Mouse (Mus musculus): ENCODE measurements around the gene Tmeff2. TPM values are rescaled to one million over a fixed set of nuclear protein-coding genes. Genes with fewer than 3 reads are reported as not detected.

Gene Tmeff2
- polyA plus RNA-seq, 1 experiment from 2014 or later: 2.3 TPM

GRCm38 (mm10) chr1:50948575-50948974 is 48.1 kb downstream of the Tmeff2 start:
- Histone ChIP-seq H3K27me3 (ENCODE audit: insufficient read depth, poor library complexity, severe bottlenecking) (no peaks in the 10 kb centered on the region), H3K9me3 (no peaks in the 10 kb centered on the region), H3K4me1 (no peaks in the 10 kb centered on the region), H3K4me3 (no peak overlapping the region), H3K27ac (no peak overlapping the region), H3K36me3 (no peaks in the 10 kb centered on the region)
- 78% methylated on average over 1 of the region's 1 CpGs for WGBS
- DNase-seq (ENCODE audit: low spot score): no peak

- Histone ChIP-seq H3K27ac (no peak overlapping the region), H3K27me3 (ENCODE audit: insufficient read depth, poor library complexity, severe bottlenecking) (no peaks in the 10 kb centered on the region), H3K4me1 (no peaks in the 10 kb centered on the region), H3K36me3 (no peaks in the 10 kb centered on the region), H3K9me3 (no peaks in the 10 kb centered on the region), H3K4me3 (no peak overlapping the region)
- 81% methylated on average over 1 of the region's 1 CpGs for WGBS
- DNase-seq (ENCODE audit: low spot score): no peak
Measured at GRCm38 (mm10) chr1:50958844-50959243, 58.4 kb downstream of the Tmeff2 start.

DNA sequence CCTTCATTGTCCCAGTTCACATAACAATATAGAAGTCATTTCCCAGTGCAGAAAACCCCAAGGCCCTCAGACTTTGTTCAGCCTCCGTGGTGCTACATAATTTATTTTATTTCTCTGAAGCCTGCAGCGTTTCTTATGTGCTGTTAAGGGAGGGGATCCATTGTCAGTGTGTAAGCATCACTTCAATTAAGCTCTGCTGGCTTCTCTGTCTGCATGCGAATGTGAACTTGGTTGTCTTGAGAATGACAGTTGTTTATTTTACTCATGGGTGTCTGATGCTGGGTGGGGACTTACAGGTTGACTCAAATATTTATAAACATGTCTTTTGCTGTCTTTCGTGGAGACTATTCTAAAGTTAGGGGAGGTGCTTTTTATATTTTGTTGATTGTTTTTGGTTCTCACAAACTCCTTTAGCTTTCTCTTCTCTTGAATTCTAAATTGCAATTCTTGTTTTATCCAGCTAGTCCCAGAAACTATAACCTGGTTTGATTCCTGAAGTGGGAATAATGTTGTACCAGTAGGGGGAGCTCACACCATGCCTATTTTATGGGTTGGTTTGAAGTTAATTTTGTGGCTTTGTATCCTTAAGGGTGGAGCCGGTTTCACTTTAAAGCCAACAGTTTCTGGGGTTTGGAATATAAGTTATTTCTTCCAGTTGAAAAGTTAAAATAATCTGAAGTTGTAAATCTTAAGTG is 61.7 kb downstream of the Tmeff2 start:
- Histone ChIP-seq H3K27me3 (ENCODE audit: insufficient read depth, poor library complexity, severe bottlenecking) (no peaks in the 10 kb centered on the region), H3K27ac (no peak overlapping the region), H3K4me1 (no peaks in the 10 kb centered on the region), H3K9me3 (no peaks in the 10 kb centered on the region), H3K36me3 (no peaks in the 10 kb centered on the region), H3K4me3 (no peak overlapping the region)
- WGBS: 41% methylated on average over 5 of the region's 5 CpGs
- DNase-seq (ENCODE audit: low spot score): no peak

DNA sequence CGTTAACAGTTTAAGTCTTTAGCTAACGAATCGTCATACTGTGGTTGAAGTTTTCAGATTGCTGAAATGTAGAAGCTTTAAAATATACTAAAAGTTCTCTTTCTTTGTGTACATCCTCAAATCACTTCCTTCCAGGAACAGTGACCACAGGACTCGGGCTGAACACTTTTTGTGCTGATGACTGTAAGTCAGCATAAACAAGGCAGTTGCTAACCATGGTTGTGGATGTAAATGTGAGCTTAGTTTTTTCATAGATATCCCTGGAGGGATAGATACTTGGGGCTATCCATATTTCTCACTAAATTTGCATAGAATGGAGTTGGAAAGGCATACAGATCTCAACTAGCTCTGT is 62.2 kb downstream of the Tmeff2 start:
- H3K4me3 ChIP-seq: no peak overlapping the region
- H3K4me1 ChIP-seq: no peaks in the 10 kb centered on the region
- no peak for DNase-seq (ENCODE audit: low spot score)
- H3K9me3 ChIP-seq: no peaks in the 10 kb centered on the region
- 60% methylated on average over 4 of the region's 4 CpGs for WGBS
- H3K27me3 ChIP-seq (ENCODE audit: insufficient read depth, poor library complexity, severe bottlenecking): no peaks in the 10 kb centered on the region
- no peak overlapping the region for H3K27ac ChIP-seq
- no peaks in the 10 kb centered on the region for H3K36me3 ChIP-seq

DNA sequence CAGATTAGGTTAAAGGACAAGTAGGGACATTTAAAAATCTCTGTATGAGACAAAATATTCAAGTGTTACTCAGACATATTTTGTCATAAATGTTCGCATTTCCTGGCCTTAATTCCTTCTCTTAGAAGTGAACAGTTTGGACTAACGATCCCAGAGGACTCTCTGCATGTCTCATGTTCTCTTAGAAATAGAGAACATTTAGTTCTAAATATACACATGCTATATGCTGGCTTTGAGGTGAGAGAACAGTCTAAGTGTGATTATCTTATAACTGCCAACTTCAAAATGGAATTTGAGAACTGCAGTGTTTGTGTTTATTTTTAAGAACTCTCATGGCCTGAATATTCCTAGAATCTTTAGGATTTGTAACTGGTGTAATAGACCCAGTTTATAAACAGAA is 69.2 kb downstream of the Tmeff2 start:
- WGBS: 76% methylated on average over 2 of the region's 2 CpGs
- Histone ChIP-seq H3K27me3 (ENCODE audit: insufficient read depth, poor library complexity, severe bottlenecking) (no peaks in the 10 kb centered on the region), H3K36me3 (no peaks in the 10 kb centered on the region), H3K27ac (no peak overlapping the region), H3K4me1 (no peaks in the 10 kb centered on the region), H3K4me3 (no peak overlapping the region), H3K9me3 (no peaks in the 10 kb centered on the region)
- DNase-seq (ENCODE audit: low spot score): no peak

- Histone ChIP-seq H3K36me3 (no peaks in the 10 kb centered on the region), H3K27ac (no peak overlapping the region), H3K4me3 (no peak overlapping the region), H3K27me3 (ENCODE audit: insufficient read depth, poor library complexity, severe bottlenecking) (no peaks in the 10 kb centered on the region), H3K9me3 (no peaks in the 10 kb centered on the region), H3K4me1 (no peaks in the 10 kb centered on the region)
- DNase-seq (ENCODE audit: low spot score): no peak
- 78% methylated on average over 2 of the region's 2 CpGs for WGBS
Measured at GRCm38 (mm10) chr1:50970853-50971252, 70.4 kb downstream of the Tmeff2 start.

DNA sequence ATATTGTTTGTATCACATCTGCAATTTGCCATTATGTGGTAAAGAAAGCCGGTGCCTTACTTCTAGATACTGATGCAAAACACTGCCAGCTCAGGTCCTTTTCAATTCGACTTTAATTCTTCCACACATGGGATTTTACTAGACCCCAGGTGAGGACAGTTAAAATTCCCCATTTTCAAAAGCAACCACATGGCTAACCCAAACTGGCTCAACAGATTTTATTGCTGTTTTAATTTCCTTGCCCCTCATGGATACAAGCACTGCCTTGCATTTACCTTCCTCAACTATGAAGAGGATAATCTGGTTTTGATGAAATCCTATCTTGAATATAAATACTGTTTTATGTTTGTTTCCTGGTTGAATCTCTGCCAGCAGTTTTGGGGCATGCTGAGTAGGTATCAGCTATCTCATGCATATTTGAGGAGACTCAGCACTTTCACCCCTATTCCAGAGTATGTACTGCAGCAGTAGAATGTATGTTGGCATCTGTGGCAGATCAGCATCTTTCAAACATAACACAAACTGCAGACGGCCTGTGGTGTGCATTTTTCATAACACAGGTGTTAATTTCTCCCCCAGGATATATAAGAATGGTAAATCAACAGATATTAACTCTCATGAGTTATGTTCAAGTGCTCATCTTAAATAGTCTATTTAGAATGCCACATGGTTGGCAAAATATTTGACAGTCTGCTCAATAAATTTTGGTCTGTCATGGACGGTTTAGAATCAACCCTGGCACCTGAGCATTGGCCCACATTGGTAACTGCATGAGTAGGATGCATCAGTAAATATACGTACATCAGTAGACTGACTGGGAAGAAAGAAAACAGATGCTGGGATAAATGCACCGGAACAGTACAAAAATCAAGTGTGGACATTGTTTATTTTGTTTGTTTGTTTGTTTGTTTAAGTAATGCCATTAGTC is 72.3 kb downstream of the Tmeff2 start:
- no peaks in the 10 kb centered on the region for H3K9me3 ChIP-seq
- H3K27ac ChIP-seq: no peak overlapping the region
- no peaks in the 10 kb centered on the region for H3K4me1 ChIP-seq
- 75% methylated on average over 6 of the region's 6 CpGs for WGBS
- H3K27me3 ChIP-seq (ENCODE audit: insufficient read depth, poor library complexity, severe bottlenecking): no peaks in the 10 kb centered on the region
- no peak overlapping the region for H3K4me3 ChIP-seq
- H3K36me3 ChIP-seq: no peaks in the 10 kb centered on the region
- no peak for DNase-seq (ENCODE audit: low spot score)

- no peaks in the 10 kb centered on the region for H3K27me3 ChIP-seq (ENCODE audit: insufficient read depth, poor library complexity, severe bottlenecking)
- DNase-seq (ENCODE audit: low spot score): no peak
- no peak overlapping the region for H3K27ac ChIP-seq
- H3K4me1 ChIP-seq: no peaks in the 10 kb centered on the region
- WGBS: 73% methylated on average over 4 of the region's 4 CpGs
- H3K9me3 ChIP-seq: no peaks in the 10 kb centered on the region
- no peaks in the 10 kb centered on the region for H3K36me3 ChIP-seq
- H3K4me3 ChIP-seq: no peak overlapping the region
Measured at GRCm38 (mm10) chr1:50979358-50980081, 79.1 kb downstream of the Tmeff2 start.

DNA sequence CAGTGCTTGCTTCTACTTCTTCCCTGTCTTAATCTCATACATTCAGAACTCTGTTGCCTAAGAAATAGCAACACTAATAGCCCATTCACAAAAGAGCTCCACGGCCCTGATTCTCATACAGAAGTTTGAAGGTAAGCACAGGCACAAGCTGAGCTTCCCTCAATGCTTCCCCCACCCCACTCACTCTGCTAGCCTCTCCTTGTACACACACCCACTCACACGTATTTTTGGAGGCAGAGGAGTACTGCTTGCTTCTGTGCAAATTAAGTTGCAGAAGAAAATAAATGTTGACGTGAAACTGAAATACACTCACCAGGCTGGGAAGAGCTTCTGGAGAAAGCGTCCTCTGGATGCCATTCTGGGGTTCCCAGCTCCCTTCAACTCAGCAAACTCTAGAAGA is 80.1 kb downstream of the Tmeff2 start:
- WGBS: 73% methylated on average over 4 of the region's 4 CpGs

DNA sequence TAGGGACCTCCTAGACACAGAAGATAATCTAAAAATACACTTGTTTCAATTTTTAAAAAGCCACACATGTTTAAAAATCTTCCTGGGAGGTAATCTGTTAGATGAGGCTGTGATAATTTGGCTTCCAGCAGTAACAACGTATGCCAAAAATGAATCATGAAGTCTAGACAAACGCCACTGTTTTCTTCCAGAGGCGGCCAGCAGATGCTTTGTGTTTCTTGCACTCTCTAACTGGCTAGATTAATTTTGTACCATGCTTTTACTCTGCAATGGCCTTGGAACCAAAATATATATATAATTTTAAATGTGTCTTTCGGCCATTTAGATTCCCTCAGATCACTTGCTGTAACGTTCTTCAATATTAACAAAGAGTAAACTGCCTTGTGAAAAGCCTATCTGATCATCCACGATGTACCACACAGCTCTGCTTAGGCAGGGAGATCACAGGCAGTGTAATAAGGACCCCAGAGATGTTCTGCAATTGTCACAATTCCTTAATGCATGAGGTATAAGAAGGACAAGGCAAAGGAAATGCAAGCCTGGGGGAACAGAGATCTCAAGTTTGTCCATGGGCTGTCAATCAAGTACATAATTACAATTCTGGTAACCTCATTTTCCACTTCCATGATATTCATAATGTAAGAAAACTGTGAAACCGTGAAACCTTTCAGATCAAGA is 80.8 kb downstream of the Tmeff2 start:
- Histone ChIP-seq H3K27ac (no peak overlapping the region), H3K36me3 (no peaks in the 10 kb centered on the region), H3K4me1 (no peaks in the 10 kb centered on the region), H3K27me3 (ENCODE audit: insufficient read depth, poor library complexity, severe bottlenecking) (no peaks in the 10 kb centered on the region), H3K4me3 (no peak overlapping the region), H3K9me3 (no peaks in the 10 kb centered on the region)
- 83% methylated on average over 7 of the region's 7 CpGs for WGBS
- DNase-seq (ENCODE audit: low spot score): no peak

More for the DNA sequence above, 80.1 kb downstream of the Tmeff2 start:
- Histone ChIP-seq H3K36me3 (no peaks in the 10 kb centered on the region), H3K27me3 (ENCODE audit: insufficient read depth, poor library complexity, severe bottlenecking) (no peaks in the 10 kb centered on the region), H3K4me1 (no peaks in the 10 kb centered on the region), H3K4me3 (no peak overlapping the region), H3K27ac (no peak overlapping the region), H3K9me3 (no peaks in the 10 kb centered on the region)
- no peak for DNase-seq (ENCODE audit: low spot score)

DNA sequence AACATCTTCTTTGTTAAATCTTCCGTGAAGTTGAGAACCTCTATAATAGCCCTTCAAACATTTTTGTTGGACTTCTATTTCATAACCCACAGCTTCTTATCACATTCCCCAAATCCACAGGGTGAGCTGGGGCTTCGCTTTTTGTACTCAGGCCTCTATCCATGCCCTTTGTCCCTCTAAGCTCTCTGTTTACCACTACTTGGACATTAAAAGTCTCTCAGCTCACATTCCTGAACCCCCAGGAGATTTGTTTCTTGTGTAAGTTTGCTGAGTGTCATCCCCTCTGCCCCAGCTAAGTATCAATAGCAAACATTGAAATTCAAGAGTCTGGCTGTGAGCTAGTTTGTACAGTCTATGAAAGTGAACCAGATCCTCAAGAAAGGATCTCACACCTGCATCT is 90.2 kb downstream of the Tmeff2 start:
- no peaks in the 10 kb centered on the region for H3K27me3 ChIP-seq (ENCODE audit: insufficient read depth, poor library complexity, severe bottlenecking)
- DNase-seq (ENCODE audit: low spot score): no peak
- no peaks in the 10 kb centered on the region for H3K9me3 ChIP-seq
- 76% methylated on average over 2 of the region's 2 CpGs for WGBS
- no peak overlapping the region for H3K27ac ChIP-seq
- H3K4me3 ChIP-seq: no peak overlapping the region
- no peaks in the 10 kb centered on the region for H3K36me3 ChIP-seq
- H3K4me1 ChIP-seq: no peaks in the 10 kb centered on the region

GRCm38 (mm10) chr1:50994505-50994904 is 94.1 kb downstream of the Tmeff2 start:
- Histone ChIP-seq H3K27ac (no peak overlapping the region), H3K9me3 (no peaks in the 10 kb centered on the region), H3K27me3 (ENCODE audit: insufficient read depth, poor library complexity, severe bottlenecking) (no peaks in the 10 kb centered on the region), H3K4me1 (no peaks in the 10 kb centered on the region), H3K4me3 (no peak overlapping the region), H3K36me3 (no peaks in the 10 kb centered on the region)
- no peak for DNase-seq (ENCODE audit: low spot score)
- WGBS: 82% methylated on average over 1 of the region's 1 CpGs
